Mouse (Mus musculus): Measurements from ENCODE around the gene Ttc28.
A peak's percentile ranks its signal among the peaks of the same experiment; 100 is the strongest.

GRCm38 (mm10) chr5:111304730-111305129 lies 425.1 kb downstream of the Ttc28 start:
- TF ChIP-seq TAL1 (IDR thresholded peaks at IDR 0.05; ENCODE audit: low read length) (no peak), ZMIZ1 (IDR thresholded peaks at IDR 0.05; ENCODE audit: low read depth, low read length) (no peak), CTCF (IDR thresholded peaks at IDR 0.05 in 2 of 3, conservative IDR thresholded peaks at IDR 0.05 in 1 of 3; ENCODE audit: control insufficient read depth in 1 of 3, insufficient read depth in 1 of 3, low read depth in 2 of 3, low read length in 3 of 3, poor library complexity in 1 of 3, severe bottlenecking in 1 of 3) (0 out of 6 replicates have a peak, but pooled peaks of 1 of the 3 experiments have one; percentile 16), USF2 (IDR thresholded peaks at IDR 0.05; ENCODE audit: borderline replicate concordance in 1 of 2, insufficient read depth in 1 of 2, low read depth in 1 of 2, low read length in 2 of 2) (no peak), ZKSCAN1 (IDR thresholded peaks at IDR 0.05; ENCODE audit: low read depth, low read length) (no peak), USF1 (IDR thresholded peaks at IDR 0.05; ENCODE audit: low read depth, low read length) (no peak), POLR2A (IDR thresholded peaks at IDR 0.05; ENCODE audit: control insufficient read depth in 1 of 2, insufficient read depth in 1 of 2, low read depth in 1 of 2, low read length in 2 of 2, poor library complexity in 1 of 2) (no peak), POLR2AphosphoS2 (IDR thresholded peaks at IDR 0.05; ENCODE audit: low read length) (no peak), CHD2 (IDR thresholded peaks at IDR 0.05; ENCODE audit: low read length) (no peak), HCFC1 (IDR thresholded peaks at IDR 0.05; ENCODE audit: low read depth, low read length) (no peak), MAFK (IDR thresholded peaks at IDR 0.05; ENCODE audit: borderline replicate concordance, low read depth, low read length) (no peak), GATA1 (IDR thresholded peaks at IDR 0.05; ENCODE audit: low read depth, low read length) (no peak), NRF1 (IDR thresholded peaks at IDR 0.05; ENCODE audit: insufficient read depth, low read depth, low read length, poor library complexity, severe bottlenecking) (no peak)

Data from MEL (cell line).